Mouse (Mus musculus) adrenal gland, adult (tissue): ENCODE data around the gene Crhr2.

Experiments
- DNase-seq, 2 experiments: peaks; one replicate each; pipeline ENCODE4 v3.0.0; 2022 to 2023; ENCODE audit warnings: low spot score in 1 of 2; ENCODE audit not compliant: inconsistent age in 2 of 2

Gene Crhr2

GRCm38 (mm10) chr6:55054491-55054890 is 78.3 kb downstream of the Crhr2 start:
- peak in 1 of 2 experiments; percentile 30 for DNase-seq

- peak in 1 of 2 experiments; percentile 37 for DNase-seq
These were observed 83.6 kb downstream of the Crhr2 start for GRCm38 (mm10) chr6:55049186-55049585.

GRCm38 (mm10) chr6:55045326-55045725 is 87.5 kb downstream of the Crhr2 start:
- DNase-seq, result no peak

GRCm38 (mm10) chr6:55044542-55044941 is 88.3 kb downstream of the Crhr2 start:
- no peak for DNase-seq

GRCm38 (mm10) chr6:55043206-55043605 is 89.6 kb downstream of the Crhr2 start:
- DNase-seq, result no peak
